ENCODE assay signal across 9 mouse cellular contexts in the genomic region with DNA sequence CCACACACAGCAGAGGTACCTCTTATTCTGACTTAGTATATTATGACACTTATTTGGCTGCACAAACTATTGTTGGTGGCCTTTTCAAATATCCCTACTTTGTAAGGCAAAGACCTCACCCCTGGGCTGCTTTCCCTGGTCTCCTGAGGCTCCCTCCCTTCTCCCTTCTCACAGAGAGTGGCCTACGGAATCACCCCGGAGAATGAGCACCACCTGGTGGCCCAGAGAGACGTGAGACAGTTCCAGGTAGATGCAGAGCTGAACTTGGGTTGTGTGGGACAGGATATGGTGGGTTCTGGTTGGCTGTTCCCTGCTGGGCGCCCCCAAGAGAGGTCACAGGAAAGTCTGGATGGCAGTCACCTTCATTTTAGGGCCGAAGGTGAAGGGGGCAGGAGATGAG. TPM values are rescaled to one million over a fixed set of nuclear protein-coding genes. Genes with fewer than 3 reads are reported as not detected.
DNase-seq lines count a peak whose midpoint lies in the region; ATAC-seq lines count a peak whose summit lies in the region.
"Had no signal": no experiment of that assay in that cellular context is flagged by ENCODE, and none has a peak within 500 bp of the region (broad histone marks: within the 10 kb centered on the region; RNA-seq: fewer than 3 reads in every experiment).

No protein-coding gene starts in this region.

- no peaks in the 10 kb centered on the region for H3K27me3 ChIP-seq in neural tube, embryonic 15.5 days (replicated peaks)
- H3K27me3 ChIP-seq: midbrain, embryonic 12.5 days had no signal

- no peaks in the 10 kb centered on the region for H3K4me1 ChIP-seq in neural tube, embryonic 15.5 days
- H3K4me1 ChIP-seq: midbrain, embryonic 12.5 days had no signal

- H3K36me3 ChIP-seq in neural tube, embryonic 15.5 days = no peaks in the 10 kb centered on the region
- H3K36me3 ChIP-seq: midbrain, embryonic 12.5 days had no signal

- no peak overlapping the region for H3K27ac ChIP-seq in neural tube, embryonic 15.5 days (replicated peaks)
- H3K27ac ChIP-seq: midbrain, embryonic 12.5 days had no signal

- no peaks in the 10 kb centered on the region for H3K9me3 ChIP-seq in neural tube, embryonic 15.5 days (replicated peaks)
- H3K9me3 ChIP-seq: midbrain, embryonic 12.5 days had no signal

- H3K4me2 ChIP-seq in neural tube, embryonic 15.5 days = no peak overlapping the region
- H3K4me2 ChIP-seq: midbrain, embryonic 12.5 days had no signal

- H3K4me3 ChIP-seq in neural tube, embryonic 15.5 days (replicated peaks) = no peak overlapping the region
- H3K4me3 ChIP-seq: midbrain, embryonic 12.5 days had no signal

- no peak overlapping the region for H3K9ac ChIP-seq in neural tube, embryonic 15.5 days (replicated peaks)
- H3K9ac ChIP-seq: midbrain, embryonic 12.5 days had no signal

- 42% methylated on average over 5 of the region's 5 CpGs for WGBS in neural tube, embryonic 15.5 days

- DNase-seq in cerebellum, postnatal 14 days = peak; percentile 66 to 69
- no peak for DNase-seq in cerebellum, adult 11-12 months
- peak; percentile 24 for DNase-seq in neural tube, embryonic 10.5 days (ENCODE audit: extremely low spot score, low spot score)
- DNase-seq in left cerebral cortex, adult 11 months (ENCODE audit: low spot score) = peak; percentile 25
- DNase-seq in ovary, postnatal 14 days (ENCODE audit: low spot score) = peak; percentile 35
- DNase-seq in yolk sac, embryonic 10.5 days (ENCODE audit: low spot score) = no peak

- no peak for ATAC-seq in neural tube, embryonic 15.5 days (ENCODE audit: low FRiP score)
- peak; percentile 95 for ATAC-seq in frontal cortex, adult (ENCODE audit: low TSS enrichment)

RNA-seq across cellular contexts. Expression of gene Slc6a2, which starts 37.0 kb away (rescaled TPM):
- polyA plus RNA-seq in neural tube, embryonic 15.5 days (2015; fragmentation: Nextera tagmentation; extraction: Ambion mirVana) = 0.09 TPM in 1 of 2 replicates, not detected in the other

RNA-seq across cellular contexts. Expression of gene Ces1a, which starts 51.2 kb away (rescaled TPM):
- 0.09 and 0.14 TPM in 2 replicates for polyA plus RNA-seq in neural tube, embryonic 15.5 days (2015; fragmentation: Nextera tagmentation; extraction: Ambion mirVana)
- polyA plus RNA-seq: midbrain, embryonic 12.5 days had no signal

Comparison
In these comparisons a context has a peak if more than half of its experiments do, and no peak if none do; other contexts are left out.
1. DNase-seq: peak in cerebellum, postnatal 14 days (2 of 2), neural tube, embryonic 10.5 days (single experiment), left cerebral cortex, adult 11 months (single experiment) and ovary, postnatal 14 days (single experiment); none in cerebellum, adult 11-12 months (single experiment) and yolk sac, embryonic 10.5 days (single experiment).